Mouse (Mus musculus): ENCODE data around the gene Cckar. TPM values are rescaled to one million over a fixed set of nuclear protein-coding genes. Genes with fewer than 3 reads are reported as not detected.

Gene Cckar
- polyA plus RNA-seq, 1 experiment from 2014 or later: 10.8 TPM

- Histone ChIP-seq H3K4me3 (ENCODE audit: low read depth, low read length) (no peak overlapping the region), H3K9me3 (ENCODE audit: control insufficient read depth, low read depth, low read length) (no peaks in the 10 kb centered on the region), H3K36me3 (ENCODE audit: control insufficient read depth, insufficient read depth, low read length) (no peaks in the 10 kb centered on the region), H3K27me3 (ENCODE audit: control insufficient read depth, insufficient read depth, low read length) (no peaks in the 10 kb centered on the region), H3K27ac (ENCODE audit: low read length) (no peak overlapping the region), H3K4me2 (replicated peaks; ENCODE audit: low read depth, low read length) (no peak overlapping the region), H3K4me1 (ENCODE audit: control insufficient read depth, insufficient read depth, low read length) (0 out of 2 replicates have a peak, but pooled peaks cover 2% of the 10 kb centered on the region), H3K9ac (replicated peaks; ENCODE audit: low read depth, low read length) (no peak overlapping the region)
- ATAC-seq (ENCODE audit: insufficient number of reproducible peaks, insufficient read depth, low FRiP score, low read depth): no peak
- WGBS: 71% methylated on average over 14 of the region's 14 CpGs
Measured at GRCm38 (mm10) chr5:53702686-53703085, 4.8 kb downstream of the Cckar start.

DNA sequence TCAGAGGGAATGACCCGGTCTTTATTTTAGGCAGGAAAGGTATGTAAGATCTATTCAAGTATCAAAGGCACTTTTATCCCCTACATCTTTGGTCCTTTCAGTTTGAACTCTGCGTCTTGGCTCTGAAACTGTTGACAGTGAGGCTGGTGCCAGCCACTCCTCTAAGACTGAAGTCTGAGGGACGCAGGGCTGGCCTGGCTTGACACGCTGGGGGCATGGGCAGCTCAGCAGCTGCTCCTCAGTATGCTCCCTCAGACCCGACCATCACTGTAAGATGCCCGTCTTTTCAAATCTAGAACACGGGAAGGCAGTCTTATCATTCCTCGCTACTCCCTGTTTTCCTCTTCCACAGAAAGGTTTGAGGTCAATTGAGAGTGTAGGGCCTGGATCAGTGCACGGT, 9.7 kb downstream of the Cckar start:
- Histone ChIP-seq H3K4me1 (ENCODE audit: control insufficient read depth, insufficient read depth, low read length) (no peaks in the 10 kb centered on the region), H3K36me3 (ENCODE audit: control insufficient read depth, insufficient read depth, low read length) (no peaks in the 10 kb centered on the region), H3K4me2 (replicated peaks; ENCODE audit: low read depth, low read length) (no peak overlapping the region), H3K9ac (replicated peaks; ENCODE audit: low read depth, low read length) (no peak overlapping the region), H3K9me3 (ENCODE audit: control insufficient read depth, low read depth, low read length) (no peaks in the 10 kb centered on the region), H3K4me3 (ENCODE audit: low read depth, low read length) (no peak overlapping the region), H3K27me3 (ENCODE audit: control insufficient read depth, insufficient read depth, low read length) (no peaks in the 10 kb centered on the region), H3K27ac (ENCODE audit: low read length) (no peak overlapping the region)
- WGBS: 49% methylated on average over 9 of the region's 9 CpGs
- ATAC-seq (ENCODE audit: insufficient number of reproducible peaks, insufficient read depth, low FRiP score, low read depth): no peak

DNA sequence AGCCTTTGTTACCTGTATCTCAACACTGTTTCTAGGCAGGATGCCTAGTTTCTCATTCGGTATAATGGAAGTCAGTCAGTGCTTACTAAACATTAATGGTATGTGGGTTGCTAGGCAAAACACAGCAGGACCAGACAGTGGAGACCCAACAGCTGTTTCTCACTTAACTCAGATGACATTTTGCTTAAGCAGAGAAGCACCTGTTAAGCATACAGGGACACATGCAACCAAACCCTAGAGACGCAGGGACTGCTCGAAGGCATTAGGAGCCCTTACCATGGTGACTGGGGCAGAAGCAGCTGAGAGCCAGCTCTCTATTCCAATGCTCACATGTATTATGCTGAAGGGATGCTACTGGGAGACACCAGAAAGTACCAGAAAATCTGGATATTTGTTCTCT, 10.8 kb downstream of the Cckar start:
- Histone ChIP-seq H3K9ac (replicated peaks; ENCODE audit: low read depth, low read length) (no peak overlapping the region), H3K4me2 (replicated peaks; ENCODE audit: low read depth, low read length) (no peak overlapping the region), H3K27me3 (ENCODE audit: control insufficient read depth, insufficient read depth, low read length) (no peaks in the 10 kb centered on the region), H3K4me3 (ENCODE audit: low read depth, low read length) (no peak overlapping the region), H3K9me3 (ENCODE audit: control insufficient read depth, low read depth, low read length) (no peaks in the 10 kb centered on the region), H3K27ac (ENCODE audit: low read length) (no peak overlapping the region), H3K36me3 (ENCODE audit: control insufficient read depth, insufficient read depth, low read length) (no peaks in the 10 kb centered on the region), H3K4me1 (ENCODE audit: control insufficient read depth, insufficient read depth, low read length) (no peaks in the 10 kb centered on the region)
- ATAC-seq (ENCODE audit: insufficient number of reproducible peaks, insufficient read depth, low FRiP score, low read depth): no peak; the same call in 1 of the 2 replicates
- 43% methylated on average over 3 of the region's 3 CpGs for WGBS

DNA sequence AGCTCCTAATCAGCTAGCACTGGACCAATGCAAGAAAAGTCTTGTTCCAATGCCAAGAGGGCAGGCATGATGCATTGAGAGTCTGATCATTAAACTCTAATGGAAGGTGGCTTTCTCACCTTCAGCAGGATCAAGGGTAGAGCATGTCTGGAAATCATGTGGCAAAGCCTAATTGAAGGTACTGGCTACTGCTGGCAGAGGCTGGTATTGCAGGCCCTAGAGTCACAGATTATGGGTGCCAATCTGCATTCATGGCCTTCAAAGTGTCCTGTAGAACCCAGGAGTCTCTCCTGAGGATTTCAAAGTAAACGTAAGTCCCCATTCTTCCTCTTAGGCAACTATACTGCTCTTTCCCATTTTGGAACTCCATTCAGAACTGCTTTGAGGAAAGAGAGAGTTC, 14.8 kb downstream of the Cckar start:
- no peak for ATAC-seq (ENCODE audit: insufficient number of reproducible peaks, insufficient read depth, low FRiP score, low read depth)
- WGBS: 96% methylated on average over 1 of the region's 1 CpGs
- no peaks in the 10 kb centered on the region for H3K9me3 ChIP-seq (ENCODE audit: control insufficient read depth, low read depth, low read length)

DNA sequence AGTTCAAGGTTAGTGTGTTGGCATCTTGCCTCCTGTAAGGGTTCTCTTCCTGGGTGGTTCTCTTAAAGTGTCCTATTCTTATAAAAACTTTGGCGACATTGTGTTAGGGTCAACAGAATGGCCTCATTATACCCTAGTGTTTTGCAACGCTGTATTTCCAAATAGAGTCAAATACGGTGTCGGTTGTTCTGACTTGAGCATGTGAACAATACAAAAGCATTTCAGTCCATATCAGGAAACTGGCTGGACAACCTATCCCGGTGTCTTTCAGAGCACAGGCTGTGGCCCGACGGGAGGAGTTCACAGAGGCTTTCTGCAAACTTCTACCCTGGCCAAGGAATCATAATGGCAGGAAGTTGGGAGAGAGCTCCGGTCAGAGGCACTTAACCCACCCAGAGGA, 15.4 kb downstream of the Cckar start:
- WGBS: 69% methylated on average over 8 of the region's 8 CpGs
- Histone ChIP-seq H3K27me3 (ENCODE audit: control insufficient read depth, insufficient read depth, low read length) (no peaks in the 10 kb centered on the region), H3K9me3 (ENCODE audit: control insufficient read depth, low read depth, low read length) (no peaks in the 10 kb centered on the region), H3K36me3 (ENCODE audit: control insufficient read depth, insufficient read depth, low read length) (no peaks in the 10 kb centered on the region), H3K4me1 (ENCODE audit: control insufficient read depth, insufficient read depth, low read length) (no peaks in the 10 kb centered on the region), H3K4me3 (ENCODE audit: low read depth, low read length) (no peak overlapping the region), H3K27ac (ENCODE audit: low read length) (no peak overlapping the region), H3K9ac (replicated peaks; ENCODE audit: low read depth, low read length) (no peak overlapping the region), H3K4me2 (replicated peaks; ENCODE audit: low read depth, low read length) (no peak overlapping the region)
- ATAC-seq (ENCODE audit: insufficient number of reproducible peaks, insufficient read depth, low FRiP score, low read depth): no peak

More for the DNA sequence above, 14.8 kb downstream of the Cckar start:
- Histone ChIP-seq H3K27ac (ENCODE audit: low read length) (no peak overlapping the region), H3K27me3 (ENCODE audit: control insufficient read depth, insufficient read depth, low read length) (no peaks in the 10 kb centered on the region), H3K36me3 (ENCODE audit: control insufficient read depth, insufficient read depth, low read length) (no peaks in the 10 kb centered on the region), H3K4me2 (replicated peaks; ENCODE audit: low read depth, low read length) (no peak overlapping the region), H3K4me3 (ENCODE audit: low read depth, low read length) (no peak overlapping the region), H3K9ac (replicated peaks; ENCODE audit: low read depth, low read length) (no peak overlapping the region), H3K4me1 (ENCODE audit: control insufficient read depth, insufficient read depth, low read length) (no peaks in the 10 kb centered on the region)

DNA sequence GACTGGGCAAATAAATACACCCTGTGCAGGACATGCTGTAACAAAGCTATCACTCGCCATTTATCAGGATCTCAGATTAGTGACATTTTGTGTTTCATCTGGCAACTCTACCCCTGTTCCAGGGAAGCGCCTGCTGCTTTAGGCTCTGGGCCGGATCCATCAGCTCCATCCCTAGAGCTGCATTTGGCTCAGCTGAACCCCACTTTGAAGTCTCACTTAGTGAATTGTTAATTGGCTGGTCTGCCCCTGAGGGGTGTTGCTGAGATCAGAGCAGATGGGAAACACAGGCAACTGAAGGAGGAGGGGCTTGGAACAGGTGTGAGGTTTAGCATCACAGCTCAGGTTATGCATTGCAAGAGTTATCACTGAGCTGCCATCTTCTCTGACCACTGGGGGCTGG, 15.9 kb downstream of the Cckar start:
- H3K36me3 ChIP-seq (ENCODE audit: control insufficient read depth, insufficient read depth, low read length): no peaks in the 10 kb centered on the region
- 64% methylated on average over 3 of the region's 3 CpGs for WGBS
- H3K4me3 ChIP-seq (ENCODE audit: low read depth, low read length): no peak overlapping the region
- H3K4me1 ChIP-seq (ENCODE audit: control insufficient read depth, insufficient read depth, low read length): no peaks in the 10 kb centered on the region
- no peak overlapping the region for H3K27ac ChIP-seq (ENCODE audit: low read length)
- ATAC-seq (ENCODE audit: insufficient number of reproducible peaks, insufficient read depth, low FRiP score, low read depth): no peak; the same call in 1 of the 2 replicates
- H3K27me3 ChIP-seq (ENCODE audit: control insufficient read depth, insufficient read depth, low read length): no peaks in the 10 kb centered on the region
- H3K9me3 ChIP-seq (ENCODE audit: control insufficient read depth, low read depth, low read length): no peaks in the 10 kb centered on the region
- H3K4me2 ChIP-seq (replicated peaks; ENCODE audit: low read depth, low read length): no peak overlapping the region
- H3K9ac ChIP-seq (replicated peaks; ENCODE audit: low read depth, low read length): no peak overlapping the region

DNA sequence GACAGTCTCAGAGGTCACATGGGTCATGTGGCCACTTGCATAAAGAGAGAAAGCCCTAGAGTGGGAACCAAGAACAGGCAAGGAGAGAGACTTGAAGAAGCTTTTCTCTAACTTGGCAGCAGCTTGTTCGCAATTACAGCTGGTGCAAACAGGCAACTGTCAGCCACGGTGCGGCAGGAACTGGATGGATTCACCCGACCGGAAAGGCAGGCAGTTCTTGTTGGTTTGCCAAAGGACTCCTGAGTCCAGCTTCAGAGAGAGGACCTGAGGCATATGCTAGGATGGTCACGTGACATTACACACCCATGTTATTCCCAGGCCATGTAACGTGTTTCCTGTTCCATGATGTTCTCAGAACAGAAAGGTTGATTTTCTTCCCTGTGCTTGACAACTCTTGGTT, 19.2 kb downstream of the Cckar start:
- peaks cover 9% of the 10 kb centered on the region; the same call in 1 of the 2 replicates for H3K4me1 ChIP-seq (ENCODE audit: control insufficient read depth, insufficient read depth, low read length)
- H3K9me3 ChIP-seq (ENCODE audit: control insufficient read depth, low read depth, low read length): no peaks in the 10 kb centered on the region
- no peaks in the 10 kb centered on the region for H3K36me3 ChIP-seq (ENCODE audit: control insufficient read depth, insufficient read depth, low read length)
- ATAC-seq (ENCODE audit: insufficient number of reproducible peaks, insufficient read depth, low FRiP score, low read depth): no peak
- no peak overlapping the region for H3K9ac ChIP-seq (replicated peaks; ENCODE audit: low read depth, low read length)
- H3K27ac ChIP-seq (ENCODE audit: low read length): no peak overlapping the region
- no peak overlapping the region for H3K4me2 ChIP-seq (replicated peaks; ENCODE audit: low read depth, low read length)
- no peaks in the 10 kb centered on the region for H3K27me3 ChIP-seq (ENCODE audit: control insufficient read depth, insufficient read depth, low read length)
- 72% methylated on average over 7 of the region's 7 CpGs for WGBS
- H3K4me3 ChIP-seq (ENCODE audit: low read depth, low read length): no peak overlapping the region

GRCm38 (mm10) chr5:53686379-53686778, 21.1 kb downstream of the Cckar start:
- 22% methylated on average over 2 of the region's 2 CpGs for WGBS
- Histone ChIP-seq H3K9ac (replicated peaks; ENCODE audit: low read depth, low read length) (no peak overlapping the region), H3K27me3 (ENCODE audit: control insufficient read depth, insufficient read depth, low read length) (no peaks in the 10 kb centered on the region), H3K4me3 (ENCODE audit: low read depth, low read length) (no peak overlapping the region), H3K27ac (ENCODE audit: low read length) (peak overlapping the region; percentile 30; the same call in 1 of the 2 replicates), H3K36me3 (ENCODE audit: control insufficient read depth, insufficient read depth, low read length) (no peaks in the 10 kb centered on the region), H3K4me1 (ENCODE audit: control insufficient read depth, insufficient read depth, low read length) (peaks cover 9% of the 10 kb centered on the region; the same call in 1 of the 2 replicates), H3K9me3 (ENCODE audit: control insufficient read depth, low read depth, low read length) (no peaks in the 10 kb centered on the region), H3K4me2 (replicated peaks; ENCODE audit: low read depth, low read length) (no peak overlapping the region)
- ATAC-seq (ENCODE audit: insufficient number of reproducible peaks, insufficient read depth, low FRiP score, low read depth): peak; percentile 53; the same call in 1 of the 2 replicates

GRCm38 (mm10) chr5:53685623-53686022, 21.9 kb downstream of the Cckar start:
- no peak overlapping the region for H3K9ac ChIP-seq (replicated peaks; ENCODE audit: low read depth, low read length)
- no peaks in the 10 kb centered on the region for H3K9me3 ChIP-seq (ENCODE audit: control insufficient read depth, low read depth, low read length)
- WGBS: 68% methylated on average over 4 of the region's 4 CpGs
- ATAC-seq (ENCODE audit: insufficient number of reproducible peaks, insufficient read depth, low FRiP score, low read depth): no peak
- peak overlapping the region; percentile 30; the same call in 1 of the 2 replicates for H3K27ac ChIP-seq (ENCODE audit: low read length)
- H3K36me3 ChIP-seq (ENCODE audit: control insufficient read depth, insufficient read depth, low read length): no peaks in the 10 kb centered on the region
- no peaks in the 10 kb centered on the region for H3K27me3 ChIP-seq (ENCODE audit: control insufficient read depth, insufficient read depth, low read length)
- peaks cover 9% of the 10 kb centered on the region; the same call in 1 of the 2 replicates for H3K4me1 ChIP-seq (ENCODE audit: control insufficient read depth, insufficient read depth, low read length)
- H3K4me2 ChIP-seq (replicated peaks; ENCODE audit: low read depth, low read length): no peak overlapping the region
- no peak overlapping the region for H3K4me3 ChIP-seq (ENCODE audit: low read depth, low read length)
